Mouse (Mus musculus) limb, embryonic 15.5 days (tissue): Measurements from ENCODE around the gene Sytl2. TPM values are rescaled to one million over a fixed set of nuclear protein-coding genes. Genes with fewer than 3 reads are reported as not detected.

Experiments used
- ATAC-seq: fragments of 200-750 bp; cut with Nextera tagmentation; 2 replicates; pipeline ENCODE4 v1.8.0; 2017; ENCODE audit warnings: low read depth, moderate TSS enrichment; ENCODE audit not compliant: insufficient number of reproducible peaks, low FRiP score, low TSS enrichment
- H3K27ac ChIP-seq: fragments of 300-500 bp; sonication (generic); 2 replicates; pipeline ENCODE4 v1.5.1; 2015; ENCODE audit warnings: moderate library complexity, mild to moderate bottlenecking, inconsistent platforms
- H3K27me3 ChIP-seq: fragments of 300-500 bp; sonication (generic); 2 replicates; pipeline ENCODE4 v1.6.1; 2015; ENCODE audit warnings: inconsistent platforms
- H3K36me3 ChIP-seq: fragments of 300-500 bp; sonication (generic); 2 replicates; pipeline ENCODE4 v1.6.1; 2015; ENCODE audit warnings: inconsistent platforms
- H3K4me1 ChIP-seq: fragments of 300-500 bp; sonication (generic); 2 replicates; pipeline ENCODE4 v1.6.1; 2015; ENCODE audit warnings: inconsistent platforms
- H3K4me2 ChIP-seq: fragments of 300-500 bp; sonication (generic); 2 replicates; pipeline ENCODE4 v1.6.1; 2015; ENCODE audit warnings: mild to moderate bottlenecking, inconsistent platforms
- H3K4me3 ChIP-seq: fragments of 300-500 bp; sonication (generic); 2 replicates; pipeline ENCODE4 v1.5.1; 2015; ENCODE audit warnings: mild to moderate bottlenecking, inconsistent platforms
- H3K9ac ChIP-seq: fragments of 300-500 bp; sonication (generic); 2 replicates; pipeline ENCODE4 v1.6.1; 2015; ENCODE audit warnings: inconsistent platforms
- H3K9me3 ChIP-seq: fragments of 300-500 bp; sonication (generic); 2 replicates; pipeline ENCODE4 v1.6.1; 2016; ENCODE audit warnings: inconsistent platforms
- WGBS: fragments of 180-500 bp; shearing (Covaris S2); methylation state at CpG from one replicate; pipeline ENCODE4 v1.1.7; 2015; 5-methylcytosine and 5-hydroxymethylcytosine counted together
- polyA plus RNA-seq: library from polyadenylated mRNA; unstranded; fragments of >200 nt; fragmentation: Nextera tagmentation; extraction: Ambion mirVana; gene quantifications from 2 replicates; pipeline ENCODE4 v1.2.1, GENCODE M21; 2015

Sytl2 gene
- polyA plus RNA-seq, 1 experiment from 2014 or later = 15.0 TPM

- no peak overlapping the region for H3K4me2 ChIP-seq
These were observed 84.9 kb downstream of the Sytl2 start for GRCm38 (mm10) chr7:90386885-90387459.

GRCm38 (mm10) chr7:90389765-90390164, 87.7 kb downstream of the Sytl2 start:
- Histone ChIP-seq H3K4me2 (no peak overlapping the region), H3K4me1 (peaks cover 4% of the 10 kb centered on the region; the same call in 1 of the 2 replicates), H3K9ac (no peak overlapping the region), H3K4me3 (no peak overlapping the region), H3K9me3 (no peaks in the 10 kb centered on the region), H3K27ac (no peak overlapping the region), H3K27me3 (no peaks in the 10 kb centered on the region), H3K36me3 (no peaks in the 10 kb centered on the region)
- ATAC-seq = no peak
- WGBS = 54% methylated on average over 3 of the region's 3 CpGs

More at GRCm38 (mm10) chr7:90386885-90387459, 84.9 kb downstream of the Sytl2 start:
- WGBS = 10% methylated on average over 8 of the region's 8 CpGs
- no peaks in the 10 kb centered on the region for H3K27me3 ChIP-seq
- peak overlapping the region; percentile 12; the same call in 1 of the 2 replicates for H3K27ac ChIP-seq
- ATAC-seq = peak; percentile 35; the same call in 1 of the 2 replicates
- no peaks in the 10 kb centered on the region for H3K9me3 ChIP-seq
- H3K9ac ChIP-seq = no peak overlapping the region
- no peak overlapping the region for H3K4me3 ChIP-seq
- H3K4me1 ChIP-seq = peaks cover 7% of the 10 kb centered on the region; the same call in 1 of the 2 replicates
- H3K36me3 ChIP-seq = no peaks in the 10 kb centered on the region

- Histone ChIP-seq H3K4me2 (no peak overlapping the region), H3K9me3 (no peaks in the 10 kb centered on the region), H3K36me3 (no peaks in the 10 kb centered on the region), H3K4me3 (no peak overlapping the region), H3K27me3 (no peaks in the 10 kb centered on the region), H3K9ac (no peak overlapping the region), H3K4me1 (no peaks in the 10 kb centered on the region), H3K27ac (no peak overlapping the region)
- ATAC-seq = no peak
- 54% methylated on average over 4 of the region's 4 CpGs for WGBS
These were observed 93.0 kb downstream of the Sytl2 start for GRCm38 (mm10) chr7:90395073-90395472.

GRCm38 (mm10) chr7:90395928-90396327, 93.9 kb downstream of the Sytl2 start:
- Histone ChIP-seq H3K4me1 (no peaks in the 10 kb centered on the region), H3K9me3 (no peaks in the 10 kb centered on the region), H3K27ac (no peak overlapping the region), H3K9ac (no peak overlapping the region), H3K4me2 (no peak overlapping the region), H3K4me3 (no peak overlapping the region), H3K36me3 (no peaks in the 10 kb centered on the region), H3K27me3 (no peaks in the 10 kb centered on the region)
- no peak for ATAC-seq
- 58% methylated on average over 5 of the region's 5 CpGs for WGBS

GRCm38 (mm10) chr7:90409934-90410333, 107.9 kb downstream of the Sytl2 start:
- no peak overlapping the region for H3K4me2 ChIP-seq
- 0 out of 2 replicates have a peak, but pooled peaks cover 3% of the 10 kb centered on the region for H3K36me3 ChIP-seq
- 32% methylated on average over 3 of the region's 3 CpGs for WGBS
- H3K27ac ChIP-seq = no peak overlapping the region
- H3K4me3 ChIP-seq = no peak overlapping the region
- H3K27me3 ChIP-seq = no peaks in the 10 kb centered on the region
- H3K9ac ChIP-seq = no peak overlapping the region
- H3K9me3 ChIP-seq = no peaks in the 10 kb centered on the region
- no peak for ATAC-seq
- H3K4me1 ChIP-seq = no peaks in the 10 kb centered on the region

GRCm38 (mm10) chr7:90426020-90427001, 124.3 kb downstream of the Sytl2 start, which contains the start of gene Ccdc89:
Gene Ccdc89, plus strand, starts transcription at chr7:90426577.
- Histone ChIP-seq H3K4me2 (peak within 1 kb of the TSS; percentile 65), H3K9ac (peak within 1 kb of the TSS; percentile 35), H3K36me3 (no peaks in the 10 kb centered on the region), H3K27ac (no peak within 1 kb of the TSS), H3K4me1 (peaks cover 7% of the 10 kb centered on the region; the same call in 1 of the 2 replicates), H3K27me3 (no peaks in the 10 kb centered on the region), H3K9me3 (no peaks in the 10 kb centered on the region), H3K4me3 (peak within 1 kb of the TSS; percentile 39)
- 20% methylated on average over 29 of the region's 29 CpGs for WGBS
- ATAC-seq = peak; percentile 99

- Histone ChIP-seq H3K4me1 (peaks cover 7% of the 10 kb centered on the region; the same call in 1 of the 2 replicates), H3K9ac (peak overlapping the region; percentile 35; the same call in 1 of the 2 replicates), H3K36me3 (no peaks in the 10 kb centered on the region), H3K27ac (no peak overlapping the region), H3K27me3 (no peaks in the 10 kb centered on the region), H3K9me3 (no peaks in the 10 kb centered on the region), H3K4me3 (peak overlapping the region; percentile 39), H3K4me2 (peak overlapping the region; percentile 65)
- 64% methylated on average over 9 of the region's 9 CpGs for whole genome bisulfite sequencing
- ATAC-seq = no peak
These were observed 125.0 kb downstream of the Sytl2 start for GRCm38 (mm10) chr7:90427006-90427405.

- Histone ChIP-seq H3K27me3 (no peaks in the 10 kb centered on the region), H3K9ac (no peak overlapping the region), H3K9me3 (no peaks in the 10 kb centered on the region), H3K27ac (no peak overlapping the region), H3K4me3 (no peak overlapping the region), H3K4me2 (no peak overlapping the region), H3K36me3 (no peaks in the 10 kb centered on the region), H3K4me1 (no peaks in the 10 kb centered on the region)
- ATAC-seq = no peak
These were observed 130.2 kb downstream of the Sytl2 start for GRCm38 (mm10) chr7:90432221-90432620.

GRCm38 (mm10) chr7:90440044-90440443, 138.0 kb downstream of the Sytl2 start:
- no peaks in the 10 kb centered on the region for H3K9me3 ChIP-seq
- H3K4me2 ChIP-seq = no peak overlapping the region
- H3K4me1 ChIP-seq = no peaks in the 10 kb centered on the region
- no peak overlapping the region for H3K9ac ChIP-seq
- no peak overlapping the region for H3K27ac ChIP-seq
- WGBS = 88% methylated on average over 4 of the region's 4 CpGs
- H3K36me3 ChIP-seq = no peaks in the 10 kb centered on the region
- H3K4me3 ChIP-seq = no peak overlapping the region
- no peak for ATAC-seq
- no peaks in the 10 kb centered on the region for H3K27me3 ChIP-seq

- peak overlapping the region; percentile 77 for H3K27ac ChIP-seq
- no peak for ATAC-seq
These were observed 140.0 kb downstream of the Sytl2 start for GRCm38 (mm10) chr7:90442070-90442469.

GRCm38 (mm10) chr7:90442518-90443080, 140.5 kb downstream of the Sytl2 start, which contains the start of gene Crebzf:
Gene Crebzf, plus strand, starts transcription at chr7:90442729.
- Histone ChIP-seq H3K9ac (peak within 1 kb of the TSS; percentile 100), H3K27me3 (no peaks in the 10 kb centered on the region), H3K4me2 (peak within 1 kb of the TSS; percentile 68), H3K27ac (peak within 1 kb of the TSS; percentile 98), H3K4me1 (no peaks in the 10 kb centered on the region), H3K4me3 (peak within 1 kb of the TSS; percentile 95), H3K9me3 (no peaks in the 10 kb centered on the region), H3K36me3 (no peaks in the 10 kb centered on the region)
- peak; percentile 95 for ATAC-seq
- under 1% methylated on average over 54 of the region's 54 CpGs for WGBS

More at GRCm38 (mm10) chr7:90442070-90442469, 140.0 kb downstream of the Sytl2 start:
- Histone ChIP-seq H3K4me3 (peak overlapping the region; percentile 95), H3K9ac (peak overlapping the region; percentile 100), H3K4me1 (no peaks in the 10 kb centered on the region), H3K36me3 (no peaks in the 10 kb centered on the region), H3K27me3 (no peaks in the 10 kb centered on the region), H3K4me2 (peak overlapping the region; percentile 68), H3K9me3 (no peaks in the 10 kb centered on the region)
- WGBS = 11% methylated on average over 4 of the region's 4 CpGs
